Mouse (Mus musculus): Measurements from ENCODE around the gene Fitm2.

- no peak for TF ChIP-seq GATA1 (IDR thresholded peaks at IDR 0.05; ENCODE audit: borderline replicate concordance, low read length)
- TF ChIP-seq FLI1 (IDR thresholded peaks at IDR 0.05; ENCODE audit: low read length) = no peak
Measured at GRCm38 (mm10) chr2:163459380-163459779, 13.0 kb downstream of the Fitm2 start.
